Mouse (Mus musculus): ENCODE results near the gene Ercc6l2.
"Not testable (repeated sequence)": the region's sequence is repeated elsewhere in the genome, so short reads cannot be mapped to it uniquely, and the experiment has no call there.

Gene Ercc6l2

DNA sequence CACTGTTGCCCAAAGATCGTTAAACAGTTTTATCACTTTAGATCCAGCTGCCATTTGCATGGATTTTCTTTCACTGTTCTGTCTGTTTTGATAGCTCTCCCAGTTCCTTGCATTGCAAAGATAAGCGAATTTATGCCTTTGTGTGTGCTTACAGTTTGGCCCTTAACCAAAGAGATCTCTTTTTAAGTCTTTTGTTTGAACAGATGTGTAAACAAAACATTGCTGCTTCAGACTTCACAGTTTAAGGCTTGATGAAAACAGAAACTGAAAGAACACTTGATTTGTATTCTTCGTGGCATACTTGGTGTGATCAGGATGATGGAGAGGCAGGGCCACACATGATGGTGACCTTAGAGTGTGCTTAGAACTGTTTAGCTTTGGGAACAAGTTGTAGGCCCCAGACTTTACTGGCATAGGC lies 70.5 kb downstream of the Ercc6l2 start:
- DNase-seq: no peak

DNA sequence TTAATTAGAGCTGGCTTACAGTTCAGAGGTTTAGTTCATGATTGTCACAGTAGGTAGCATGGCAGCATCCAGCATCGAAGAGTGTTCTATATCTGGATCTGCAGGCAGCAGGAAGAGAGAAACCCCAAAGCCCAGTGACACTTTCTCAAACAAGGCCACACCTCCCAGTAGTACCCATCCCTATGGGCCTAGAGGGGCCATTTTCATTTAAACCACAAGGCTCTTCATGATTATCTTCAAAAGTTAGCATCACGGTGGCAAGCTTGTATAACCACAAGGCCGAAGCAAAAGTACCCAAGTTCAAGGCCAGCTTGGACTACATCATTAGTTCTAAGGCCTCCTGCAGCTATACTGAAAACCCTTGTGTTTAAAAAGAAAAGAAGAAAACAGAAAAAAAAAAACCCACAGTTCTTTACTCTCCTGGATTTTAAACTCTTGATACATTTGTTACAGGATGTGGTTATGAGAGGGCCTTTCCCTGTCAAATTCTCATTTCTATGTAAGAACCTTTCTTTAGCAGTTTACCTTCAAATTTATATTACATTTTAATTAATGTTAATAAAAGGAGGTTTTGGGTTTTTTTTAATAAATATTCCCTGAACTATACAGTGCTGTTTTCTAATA lies 71.5 kb downstream of the Ercc6l2 start:
- DNase-seq: no peak

DNA sequence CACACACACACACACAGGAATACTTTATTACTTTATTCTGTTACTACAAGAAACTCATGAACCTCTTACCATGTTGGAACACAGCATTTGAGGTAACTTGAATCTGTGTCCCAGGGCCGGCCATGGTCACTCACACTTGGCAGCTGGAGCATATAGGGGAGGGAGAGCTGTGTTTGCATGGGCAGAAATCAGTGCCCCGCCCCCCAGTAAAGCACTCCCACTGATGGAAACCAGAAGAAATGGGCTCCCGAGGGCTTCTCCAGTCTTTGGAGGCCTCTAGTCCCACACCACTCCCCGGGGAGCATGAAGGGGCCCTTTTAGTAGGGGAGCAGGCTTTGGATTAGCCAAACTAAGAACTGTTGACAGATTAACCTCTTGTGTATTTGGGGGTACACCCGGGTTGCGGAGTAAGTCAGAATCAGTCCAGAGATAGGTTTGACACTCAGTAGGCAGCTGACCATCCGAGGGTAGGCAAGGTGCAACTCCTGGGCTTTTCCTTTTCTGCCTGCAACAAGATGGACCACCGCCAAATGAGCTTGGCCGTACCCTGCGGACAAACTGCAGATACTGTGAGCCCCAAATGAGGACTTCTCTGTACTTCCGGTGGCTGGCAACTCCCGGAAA lies 85.8 kb downstream of the Ercc6l2 start:
- DNase-seq: no peak

DNA sequence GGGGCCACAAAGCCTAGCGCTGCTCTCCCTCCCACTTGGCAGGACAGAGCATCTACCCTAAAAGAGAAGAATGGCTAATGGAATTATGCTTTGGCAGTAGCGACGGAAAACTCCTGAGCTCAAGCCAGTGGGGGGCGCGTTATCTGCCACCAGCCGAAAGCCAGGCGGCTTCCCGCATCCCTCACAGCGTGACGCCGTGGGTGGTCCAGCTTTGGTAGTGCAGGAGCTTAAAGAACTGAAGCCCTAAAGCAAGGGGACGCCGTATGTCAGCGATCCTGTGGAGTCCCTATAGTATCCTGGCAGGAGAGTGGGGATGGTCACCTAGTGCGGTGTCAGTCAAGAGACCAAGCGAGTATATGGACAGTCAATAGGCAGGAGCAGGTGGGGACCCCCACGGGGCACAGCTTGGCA lies 86.3 kb downstream of the Ercc6l2 start:
- DNase-seq: peak; percentile 21

DNA sequence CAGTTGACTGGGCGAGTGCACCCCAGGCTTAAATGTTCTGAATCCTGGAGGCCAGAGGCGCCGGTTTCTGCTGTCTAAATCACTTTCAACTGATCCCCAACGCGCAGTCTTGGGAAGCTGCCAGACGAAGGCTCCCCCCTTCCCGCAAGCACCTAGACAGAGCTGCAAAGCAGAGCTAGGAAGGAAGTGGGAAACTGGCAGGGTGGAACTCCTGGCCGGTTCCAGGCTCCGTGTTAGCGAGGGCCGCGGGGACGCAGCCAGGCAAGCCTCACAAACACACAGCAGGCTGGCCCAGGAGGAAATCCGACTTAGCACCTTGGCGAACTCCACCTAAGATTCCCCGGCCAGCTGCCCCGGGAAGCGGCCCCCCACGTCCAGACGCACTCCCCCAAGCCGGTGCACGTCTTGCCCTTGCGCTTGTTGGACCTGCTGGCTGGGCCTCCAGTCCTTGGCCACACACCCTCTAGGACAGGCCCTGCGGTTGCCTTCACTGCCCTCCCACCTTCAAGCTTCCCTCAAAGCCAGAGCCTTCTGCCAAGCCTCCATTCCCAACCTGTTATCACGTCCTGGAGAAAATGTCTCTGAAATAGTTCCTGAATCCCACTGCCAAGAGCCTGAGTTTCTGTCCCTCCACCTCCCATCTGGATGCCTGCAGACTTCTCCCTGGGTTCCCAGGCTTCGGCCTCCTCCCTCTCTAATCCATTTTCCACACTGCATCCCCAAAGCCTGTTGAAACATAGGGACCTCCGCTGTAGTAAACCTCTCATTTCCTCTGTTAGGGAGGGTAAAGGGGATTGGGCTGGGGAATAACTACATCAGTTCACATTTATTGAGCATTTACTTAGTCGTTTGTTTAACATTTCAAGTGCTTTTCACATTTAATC lies 86.9 kb downstream of the Ercc6l2 start:
- no peak for DNase-seq

DNA sequence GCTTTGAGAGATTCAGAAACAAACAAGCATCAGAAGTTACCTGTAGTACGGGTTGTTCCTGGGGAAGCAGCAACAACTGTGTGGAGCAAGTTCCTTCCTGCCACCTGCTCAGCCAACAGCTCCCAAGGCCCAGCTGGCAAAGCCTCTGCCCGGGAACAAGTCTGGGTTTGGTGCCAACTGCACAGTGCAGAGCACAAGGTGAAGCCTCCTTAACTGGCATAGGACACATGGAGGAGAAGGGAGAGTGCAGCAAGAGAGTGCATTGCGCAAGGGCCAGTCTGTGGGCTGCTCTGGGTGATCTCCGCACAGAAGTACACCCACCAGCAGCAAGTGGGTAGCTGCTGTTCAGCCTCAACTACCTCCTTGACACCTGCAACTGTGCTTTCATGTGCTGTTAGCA lies 91.5 kb downstream of the Ercc6l2 start:
- DNase-seq: peak; percentile 49

DNA sequence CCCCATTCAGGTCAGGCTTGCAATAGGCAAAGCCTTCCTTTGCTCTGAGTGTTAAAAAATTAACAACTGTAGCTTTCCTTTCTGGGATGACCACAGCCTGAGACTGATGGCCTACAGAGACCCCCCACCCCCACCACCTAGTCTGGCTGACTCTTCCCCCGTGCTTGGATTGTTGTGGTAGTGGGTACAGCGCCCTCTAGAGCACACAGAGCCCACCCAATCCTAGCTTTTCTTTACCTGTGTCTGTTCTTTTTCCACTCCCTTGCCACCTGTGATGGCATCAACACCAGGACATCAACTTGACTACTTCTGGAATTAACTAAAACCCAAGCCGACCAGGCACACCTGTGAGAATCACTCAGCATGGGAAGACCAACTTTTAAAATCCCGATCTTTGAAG lies 92.4 kb downstream of the Ercc6l2 start:
- no peak for DNase-seq

DNA sequence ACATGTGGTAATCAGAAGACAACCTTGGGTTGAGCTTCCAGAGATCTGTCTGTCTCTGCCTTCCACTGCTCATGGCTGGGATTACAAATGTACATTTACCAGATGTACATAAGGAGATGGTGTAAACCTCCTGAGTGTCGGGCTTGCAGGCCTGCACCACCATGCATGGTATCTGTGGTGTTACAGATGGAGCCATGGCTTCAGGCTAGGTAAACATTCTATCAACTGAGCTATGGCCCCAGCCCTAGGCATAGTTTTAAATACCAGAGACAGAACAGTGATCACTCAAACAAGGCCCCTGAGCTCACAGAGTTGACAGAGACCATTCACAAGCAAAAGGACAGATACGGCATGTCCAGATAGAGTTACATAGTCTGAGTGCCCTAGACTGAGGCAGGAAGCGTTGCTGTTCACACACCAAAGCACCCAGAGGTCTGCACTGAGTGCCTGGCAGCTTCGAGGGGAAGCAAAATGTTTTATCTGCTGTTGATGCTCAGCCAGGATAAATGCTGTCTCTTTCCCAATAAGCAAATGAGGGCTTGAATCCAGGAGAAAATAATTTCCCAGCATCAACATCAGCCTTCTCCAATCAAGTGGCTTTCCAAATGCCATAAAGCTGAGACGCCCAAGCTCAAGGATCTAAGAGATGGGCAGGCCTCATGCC lies 95.2 kb downstream of the Ercc6l2 start:
- DNase-seq: no peak

DNA sequence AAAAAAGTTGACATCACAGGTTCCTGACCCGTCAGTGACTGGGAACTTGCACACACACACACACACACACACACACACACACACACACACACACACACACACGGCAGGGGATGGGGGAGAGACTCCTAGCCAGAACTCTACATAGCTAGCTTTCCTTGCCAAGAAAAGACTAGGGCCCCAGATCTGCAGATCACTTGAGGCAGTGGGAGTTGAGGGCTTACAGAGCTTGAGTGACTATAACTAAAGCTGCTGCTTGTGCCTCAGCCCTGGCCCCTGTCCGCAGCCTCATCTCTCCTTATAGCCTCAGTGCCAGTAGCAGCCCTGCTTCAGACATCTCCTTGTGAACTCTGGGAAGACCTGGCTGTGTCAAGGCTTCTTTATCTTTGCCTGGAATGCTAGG lies 96.6 kb downstream of the Ercc6l2 start:
- no peak for DNase-seq

DNA sequence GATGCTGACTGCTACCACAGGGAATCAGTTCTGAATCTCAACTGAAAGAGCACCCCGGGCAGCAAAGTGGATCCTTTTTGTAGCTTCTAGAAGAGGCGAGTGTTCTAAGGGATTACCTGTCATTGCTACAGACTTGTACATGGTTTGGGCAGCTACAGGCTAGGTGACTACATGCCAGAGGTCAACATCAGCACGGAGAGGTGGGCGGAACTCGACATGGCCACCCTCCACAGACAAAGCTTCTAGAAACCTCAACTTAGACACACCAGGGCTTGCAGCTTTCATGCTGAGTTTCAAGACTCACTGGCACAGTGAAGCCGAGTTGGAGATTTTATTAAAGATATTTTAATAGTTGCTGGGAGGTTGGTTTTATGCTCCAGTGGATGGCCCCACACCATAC lies 98.1 kb downstream of the Ercc6l2 start:
- DNase-seq: no peak

DNA sequence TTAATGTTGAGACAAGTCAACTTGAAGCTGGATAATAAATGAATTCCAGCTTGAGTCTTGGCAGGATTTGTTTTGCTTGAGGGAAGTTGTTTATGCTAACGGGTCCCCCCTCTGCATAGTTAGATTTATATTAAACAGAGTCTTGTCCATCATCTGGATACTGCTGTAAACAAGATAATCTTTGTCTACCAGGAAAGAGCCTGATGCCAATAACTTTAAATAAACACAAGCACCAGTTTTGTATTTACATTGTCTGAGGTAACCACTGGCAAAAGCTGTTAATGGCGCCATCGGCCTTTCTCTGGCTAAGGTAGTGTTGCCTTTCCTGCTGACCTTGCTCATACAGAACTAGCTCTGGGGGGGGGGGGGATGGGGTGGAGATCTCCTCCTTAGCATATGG lies 100.1 kb downstream of the Ercc6l2 start:
- no peak for DNase-seq

DNA sequence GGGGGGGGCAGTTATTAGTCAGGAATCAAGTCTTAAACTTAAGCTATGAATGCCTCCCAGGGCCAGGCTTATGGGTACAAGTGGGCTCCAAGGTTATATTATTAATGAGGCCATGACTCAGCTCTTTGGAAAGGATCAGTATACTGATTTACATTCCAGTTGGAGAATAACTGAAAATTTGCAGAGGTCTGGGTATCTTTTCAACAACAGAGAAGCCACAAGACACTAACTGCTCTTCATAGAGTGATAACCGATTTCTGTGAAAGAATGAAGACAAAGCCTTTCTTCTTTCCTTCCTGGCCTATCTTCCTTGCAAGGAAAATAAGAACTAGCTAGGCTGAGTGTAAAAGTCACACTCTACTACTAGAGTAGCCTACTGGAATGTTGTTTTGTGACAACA lies 100.6 kb downstream of the Ercc6l2 start:
- no peak for DNase-seq

DNA sequence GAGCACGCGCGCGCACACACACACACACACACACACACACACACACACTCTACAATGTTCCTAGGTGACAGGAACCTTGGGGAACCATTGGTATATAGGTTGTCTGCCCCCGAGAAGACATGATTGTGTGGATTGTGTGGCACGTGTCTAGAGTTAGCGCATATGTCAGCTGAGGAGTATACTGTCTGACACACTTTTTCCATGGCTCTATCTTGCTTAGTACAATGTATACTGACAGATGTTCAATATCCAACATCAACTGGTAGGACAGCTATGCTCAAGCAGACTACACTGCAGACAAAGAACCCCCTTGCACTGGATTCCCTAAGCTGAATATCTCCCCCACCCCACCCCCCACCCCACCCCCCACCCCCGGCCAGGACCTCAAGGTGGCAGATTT lies 101.5 kb downstream of the Ercc6l2 start:
- no peak for DNase-seq

DNA sequence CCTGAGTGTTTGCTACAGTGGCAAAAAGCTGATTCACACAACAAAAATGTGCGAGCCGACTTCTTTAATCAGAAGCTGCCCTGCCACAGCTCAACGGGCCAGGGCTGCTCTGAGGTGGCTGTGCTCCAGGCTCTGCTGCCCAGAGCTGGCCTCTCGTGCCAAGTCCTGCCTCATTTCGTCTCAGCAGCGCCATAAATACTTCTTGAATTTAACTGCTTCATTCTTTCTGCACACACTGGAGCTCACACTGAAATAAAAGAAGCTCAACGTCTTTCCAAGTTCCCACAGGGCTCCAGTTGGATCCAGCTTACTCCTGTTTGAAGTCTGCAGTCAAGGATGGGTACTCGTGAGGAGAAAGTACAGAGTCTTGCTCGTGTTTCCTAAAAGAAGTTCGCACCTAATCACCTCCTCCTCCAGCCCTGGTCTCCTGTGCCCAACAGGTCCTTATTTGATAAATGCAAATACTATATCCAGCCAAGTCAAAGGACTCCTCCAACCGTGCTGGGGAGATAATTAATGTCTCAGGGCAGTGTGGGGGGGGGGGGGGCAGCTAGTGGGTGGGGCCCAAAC lies 102.2 kb downstream of the Ercc6l2 start:
- peak; percentile 80 for DNase-seq

DNA sequence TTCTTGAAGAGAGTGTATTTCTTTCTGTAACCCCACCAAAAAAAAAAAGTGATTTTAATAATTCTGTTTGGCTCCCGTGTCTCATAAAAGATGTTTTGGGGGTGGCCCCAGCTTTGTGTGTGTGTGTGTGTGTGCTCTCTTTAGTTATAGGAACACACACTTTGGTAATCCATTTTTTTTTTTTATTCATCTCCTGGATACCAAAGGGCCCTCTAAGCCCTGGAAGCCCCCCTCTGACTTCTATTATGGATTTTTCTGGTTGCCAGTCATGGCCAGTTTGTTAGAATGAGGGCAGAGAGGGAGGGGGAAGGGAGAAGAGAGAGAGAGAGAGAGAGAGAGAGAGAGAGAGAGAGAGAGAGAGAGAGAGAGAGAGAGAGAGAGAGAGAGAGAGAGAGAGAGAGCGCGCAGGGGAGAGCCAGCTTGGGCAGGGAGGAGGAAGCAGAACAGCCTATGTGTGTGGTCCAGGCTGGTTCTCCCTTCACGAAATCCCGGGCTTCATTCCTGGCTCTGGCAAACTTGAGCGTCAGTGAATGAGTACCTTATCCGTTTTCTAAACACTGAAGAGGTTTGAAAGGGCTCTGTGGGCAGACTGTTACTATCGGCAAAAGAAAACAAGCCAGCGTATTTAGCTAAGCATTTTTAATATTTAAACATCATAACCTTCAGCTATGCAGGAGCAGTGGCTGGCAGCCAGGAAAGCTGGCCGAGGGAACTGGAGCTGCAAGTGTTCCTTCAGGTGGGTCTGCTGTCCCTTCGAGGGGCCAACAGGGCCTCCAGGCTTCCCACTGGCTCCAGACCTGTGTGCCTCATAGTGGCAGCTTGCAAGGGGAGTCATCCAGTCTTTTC lies 103.0 kb downstream of the Ercc6l2 start:
- peak; percentile 74 for DNase-seq

DNA sequence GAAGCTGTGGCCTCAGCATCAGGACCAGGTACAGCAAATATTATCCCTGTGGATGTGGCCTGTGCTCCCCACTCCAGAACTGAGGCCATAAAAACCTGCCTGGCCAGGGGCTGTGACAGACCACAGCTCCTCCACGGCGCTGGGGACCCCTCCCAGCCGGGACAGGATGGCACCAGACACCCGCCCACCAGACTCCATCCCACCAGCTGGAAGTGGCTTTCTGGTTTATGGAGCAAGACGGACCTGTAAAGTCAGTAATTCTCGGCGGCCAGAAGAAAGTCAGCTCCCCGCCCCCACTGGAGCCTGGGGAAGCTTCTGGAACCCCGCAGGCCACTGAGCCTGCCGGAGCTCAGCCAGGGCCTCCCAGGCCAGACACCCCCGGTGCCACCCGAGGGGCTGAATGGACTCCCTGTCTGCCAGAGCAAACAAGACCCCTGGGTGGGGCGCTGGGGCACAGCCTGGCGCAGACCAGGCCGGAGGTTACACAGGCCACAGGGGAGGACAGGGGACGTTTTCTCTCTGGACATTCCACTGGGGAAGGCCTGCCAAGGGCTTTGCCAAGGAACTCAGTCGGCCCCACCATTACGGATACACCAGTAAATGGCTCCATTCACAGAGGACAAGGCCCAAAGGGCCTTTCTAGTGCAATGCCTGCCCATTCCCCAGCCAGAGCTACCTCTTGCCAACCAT lies 103.8 kb downstream of the Ercc6l2 start:
- peak; percentile 49 for DNase-seq

DNA sequence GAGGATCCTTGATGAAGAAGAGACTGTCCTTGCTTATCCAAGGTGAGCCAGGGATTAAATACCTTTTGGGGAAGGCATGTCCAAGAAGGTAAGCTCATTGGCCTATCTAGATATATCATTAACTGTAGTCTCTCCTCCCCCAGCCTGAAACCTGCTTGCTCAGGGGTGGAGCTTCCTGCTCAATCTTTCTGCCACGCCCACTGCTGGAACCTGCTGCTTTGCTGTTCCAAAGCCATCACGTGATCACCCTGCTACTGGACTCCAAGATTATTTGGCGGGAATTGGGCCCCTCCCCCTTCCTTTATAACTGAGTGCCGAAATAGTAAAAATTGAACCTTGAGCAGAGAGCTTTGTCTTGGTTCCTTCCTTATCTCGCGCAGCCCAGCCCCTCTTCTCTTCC lies 109.0 kb downstream of the Ercc6l2 start:
- DNase-seq: not testable (repeated sequence)

DNA sequence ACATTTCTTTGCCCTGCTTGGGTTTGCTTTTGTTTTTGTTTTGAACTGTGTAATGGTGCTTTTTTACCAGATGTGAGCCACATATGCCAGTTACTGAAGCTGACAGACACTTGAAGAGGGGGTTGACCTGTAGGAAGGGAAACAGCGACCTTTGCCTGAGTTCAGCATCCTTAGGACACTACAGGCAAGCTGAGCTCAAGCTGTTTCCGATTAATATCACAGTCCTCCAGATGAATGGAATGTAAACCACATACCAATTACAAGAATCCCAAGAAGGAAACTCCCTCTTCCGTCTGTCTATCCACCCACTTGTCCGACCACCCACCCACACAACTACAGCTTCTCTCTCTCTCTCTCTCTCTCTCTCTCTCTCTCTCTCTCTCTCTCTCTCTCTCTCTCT lies 112.3 kb downstream of the Ercc6l2 start:
- no peak for DNase-seq

DNA sequence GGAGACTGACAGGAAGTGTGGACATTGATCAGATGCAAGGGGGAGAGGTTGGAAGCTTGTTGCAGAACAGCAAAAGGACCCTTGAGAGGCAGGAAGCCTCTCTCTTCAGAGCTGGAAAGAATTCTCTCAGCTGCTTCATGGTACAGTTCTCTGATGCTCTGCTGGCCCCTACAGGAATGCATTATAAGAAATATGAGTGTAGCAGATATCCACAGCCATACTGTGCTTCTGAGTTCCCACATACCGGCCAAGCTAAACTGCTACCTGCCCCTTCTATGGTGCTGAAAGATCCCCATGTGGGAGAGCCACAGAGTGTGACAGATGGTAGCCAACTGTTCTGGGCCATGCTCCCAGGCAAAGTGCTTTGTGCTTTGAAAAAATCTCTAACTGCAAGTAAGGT lies 114.3 kb downstream of the Ercc6l2 start:
- no peak for DNase-seq

DNA sequence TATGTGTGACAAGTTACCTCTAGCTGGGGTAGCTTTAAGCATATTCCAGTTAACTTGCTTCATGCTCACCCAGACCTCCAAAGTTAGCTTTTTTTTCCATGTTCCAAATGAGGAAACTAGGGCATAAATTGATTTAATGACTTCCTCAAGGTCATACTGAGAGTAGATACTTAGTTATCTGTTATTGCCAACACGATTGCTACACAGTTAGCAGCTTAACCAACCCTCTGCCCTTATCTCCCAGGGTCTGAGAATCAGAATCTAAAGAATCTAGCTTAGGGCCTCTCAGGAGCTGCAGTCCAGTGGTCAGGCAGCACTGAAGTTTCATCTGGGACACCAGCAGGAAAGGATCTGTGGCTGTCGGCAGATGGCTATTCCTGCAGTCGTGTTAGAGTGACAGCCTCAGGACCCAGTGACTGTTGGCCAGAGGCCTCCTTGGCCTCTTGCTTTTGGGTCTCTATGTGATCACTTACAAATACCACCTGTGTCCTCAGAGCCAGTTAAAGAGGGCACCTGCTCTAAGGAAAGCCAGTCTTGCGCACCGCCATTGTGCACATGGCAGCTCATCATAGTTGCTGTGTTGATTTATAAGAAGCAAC lies 115.0 kb downstream of the Ercc6l2 start:
- no peak for DNase-seq

DNA sequence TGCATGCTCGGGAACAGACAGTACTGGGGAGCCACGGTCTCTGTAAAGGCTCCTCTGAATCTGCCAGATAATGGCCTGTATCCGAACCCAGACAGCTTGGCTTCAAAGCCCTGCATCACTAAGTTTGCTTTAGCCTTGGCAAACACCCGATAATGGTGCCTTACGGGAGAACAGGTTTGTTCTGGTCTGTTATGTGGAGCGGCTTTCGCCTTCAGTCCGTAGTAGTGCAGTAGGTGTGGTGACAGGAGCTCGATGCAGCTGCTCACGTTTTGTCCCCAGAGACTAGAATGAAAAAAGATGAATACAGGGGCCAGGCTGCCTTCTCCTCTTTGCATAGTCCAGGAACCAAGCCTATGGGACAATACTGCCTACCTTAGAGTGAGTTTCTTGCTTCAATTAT lies 115.5 kb downstream of the Ercc6l2 start:
- DNase-seq: no peak

All from kidney, adult 18-20 months (tissue).